Comparison of ENCODE assay signal across 17 mouse cellular contexts in genomic region chr15:86256201-86256600, GRCm38 (mm10). TPM values are rescaled to one million over a fixed set of nuclear protein-coding genes. Genes with fewer than 3 reads are reported as not detected.
DNase-seq lines count a peak whose midpoint lies in the region; ATAC-seq and TF ChIP-seq lines count a peak whose summit lies in the region.
"Had no signal": no experiment of that assay in that cellular context is flagged by ENCODE, and none has a peak within 500 bp of the region (broad histone marks: within the 10 kb centered on the region; RNA-seq: fewer than 3 reads in every experiment).

No protein-coding gene starts in this region.

- TF ChIP-seq POLR2A in liver, adult 2 months (IDR thresholded peaks at IDR 0.05; ENCODE audit: extremely low read depth, insufficient read depth, low read length): no peak
- no peak for TF ChIP-seq POLR2A in myocyte (IDR thresholded peaks at IDR 0.05; ENCODE audit: insufficient read length, low read depth)

- no peak overlapping the region for H3K4me2 ChIP-seq in forebrain, postnatal 0 days (ENCODE audit: low read depth)
- H3K4me2 ChIP-seq in liver, embryonic 12.5 days: no peak overlapping the region
- H3K4me2 ChIP-seq in myocyte (ENCODE audit: low read depth): peak overlapping the region; percentile 12
- H3K4me2 ChIP-seq: embryonic facial prominence, embryonic 13.5 days; hindbrain, embryonic 13.5 days had no signal

- H3K4me3 ChIP-seq in forebrain, postnatal 0 days (ENCODE audit: low read depth, low read length): no peak overlapping the region
- no peak overlapping the region for H3K4me3 ChIP-seq in forebrain, embryonic 10.5 days
- H3K4me3 ChIP-seq in liver, adult 2 months (ENCODE audit: insufficient read depth, low read depth, low read length): no peak overlapping the region
- no peak overlapping the region for H3K4me3 ChIP-seq in liver, embryonic 12.5 days
- no peak overlapping the region for H3K4me3 ChIP-seq in limb, embryonic 10.5 days
- H3K4me3 ChIP-seq in myocyte: no peak overlapping the region
- H3K4me3 ChIP-seq: embryonic facial prominence, embryonic 13.5 days; heart, embryonic 10.5 days; hindbrain, embryonic 13.5 days had no signal

- no peaks in the 10 kb centered on the region for H3K27me3 ChIP-seq in forebrain, postnatal 0 days (ENCODE audit: insufficient read depth, low read length)
- peaks cover 45% of the 10 kb centered on the region for H3K27me3 ChIP-seq in forebrain, embryonic 10.5 days (ENCODE audit: poor library complexity, severe bottlenecking)
- no peaks in the 10 kb centered on the region for H3K27me3 ChIP-seq in liver, adult 2 months (ENCODE audit: control insufficient read depth, insufficient read depth, low read length)
- H3K27me3 ChIP-seq in liver, embryonic 12.5 days (replicated peaks): no peaks in the 10 kb centered on the region
- H3K27me3 ChIP-seq in limb, embryonic 10.5 days (ENCODE audit: low read depth, poor library complexity, severe bottlenecking): no peaks in the 10 kb centered on the region
- no peaks in the 10 kb centered on the region for H3K27me3 ChIP-seq in myocyte (ENCODE audit: control insufficient read depth, insufficient read depth, insufficient read length)
- H3K27me3 ChIP-seq: embryonic facial prominence, embryonic 13.5 days; hindbrain, embryonic 13.5 days had no signal

- H3K79me2 ChIP-seq in liver, adult 2 months (ENCODE audit: control insufficient read depth, insufficient read depth, low read length): no peaks in the 10 kb centered on the region
- H3K79me2 ChIP-seq in myocyte (ENCODE audit: control insufficient read depth, insufficient read depth): no peaks in the 10 kb centered on the region

- no peak overlapping the region for H3K9ac ChIP-seq in forebrain, postnatal 0 days
- no peak overlapping the region for H3K9ac ChIP-seq in liver, adult 2 months (ENCODE audit: low read depth, low read length)
- H3K9ac ChIP-seq in liver, embryonic 12.5 days: no peak overlapping the region
- H3K9ac ChIP-seq: embryonic facial prominence, embryonic 13.5 days; hindbrain, embryonic 13.5 days had no signal

- H3K36me3 ChIP-seq in forebrain, postnatal 0 days (ENCODE audit: insufficient read depth): no peaks in the 10 kb centered on the region
- no peaks in the 10 kb centered on the region for H3K36me3 ChIP-seq in forebrain, embryonic 10.5 days (replicated peaks)
- H3K36me3 ChIP-seq in liver, adult 2 months (ENCODE audit: control insufficient read depth, insufficient read depth, low read length): no peaks in the 10 kb centered on the region
- H3K36me3 ChIP-seq in liver, embryonic 12.5 days: peaks cover 3% of the 10 kb centered on the region; the same call in 1 of the 2 replicates
- H3K36me3 ChIP-seq in limb, embryonic 10.5 days: no peaks in the 10 kb centered on the region
- no peaks in the 10 kb centered on the region for H3K36me3 ChIP-seq in myocyte (ENCODE audit: control insufficient read depth, insufficient read depth)
- H3K36me3 ChIP-seq: hindbrain, embryonic 13.5 days had no signal

- no peaks in the 10 kb centered on the region for H3K9me3 ChIP-seq in forebrain, postnatal 0 days (ENCODE audit: low read length)
- no peaks in the 10 kb centered on the region for H3K9me3 ChIP-seq in forebrain, embryonic 10.5 days
- H3K9me3 ChIP-seq in liver, embryonic 12.5 days (replicated peaks): no peaks in the 10 kb centered on the region
- H3K9me3 ChIP-seq in limb, embryonic 10.5 days (replicated peaks): no peaks in the 10 kb centered on the region
- H3K9me3 ChIP-seq: embryonic facial prominence, embryonic 13.5 days; heart, embryonic 10.5 days; hindbrain, embryonic 13.5 days had no signal

- 53% methylated on average over 5 of the region's 5 CpGs for WGBS in forebrain, postnatal 0 days
- 79% methylated on average over 5 of the region's 5 CpGs for WGBS in forebrain, embryonic 10.5 days
- 79% methylated on average over 5 of the region's 5 CpGs for WGBS in liver, adult 2 months
- 75% methylated on average over 5 of the region's 5 CpGs for WGBS in liver, embryonic 12.5 days (ENCODE audit: insufficient replicate concordance)
- WGBS in limb, embryonic 10.5 days: 86% methylated on average over 5 of the region's 5 CpGs

- H3ac ChIP-seq in myocyte (ENCODE audit: control insufficient read depth, insufficient read length): no peak overlapping the region

- TF ChIP-seq CTCF in forebrain, postnatal 0 days (IDR thresholded peaks at IDR 0.05; ENCODE audit: low read depth): no peak
- TF ChIP-seq CTCF in liver, adult 2 months (IDR thresholded peaks at IDR 0.05; ENCODE audit: low read depth, low read length): no peak

- 0 out of 2 replicates have a peak, but pooled peaks have one; percentile 12 for ATAC-seq in forebrain, postnatal 0 days
- ATAC-seq in liver, embryonic 12.5 days: no peak

- H3K4me1 ChIP-seq in forebrain, postnatal 0 days (ENCODE audit: insufficient read depth): no peaks in the 10 kb centered on the region; the same call in 1 of the 2 replicates
- H3K4me1 ChIP-seq in forebrain, embryonic 10.5 days: peaks cover 46% of the 10 kb centered on the region
- no peaks in the 10 kb centered on the region for H3K4me1 ChIP-seq in liver, adult 2 months (ENCODE audit: control insufficient read depth, insufficient read depth, low read length)
- H3K4me1 ChIP-seq in liver, embryonic 12.5 days: no peaks in the 10 kb centered on the region
- H3K4me1 ChIP-seq in limb, embryonic 10.5 days: peaks cover 25% of the 10 kb centered on the region

- DNase-seq in forebrain, postnatal 0 days: no peak
- DNase-seq in forebrain, embryonic 10.5 days (ENCODE audit: extremely low spot score, low spot score): no peak
- DNase-seq in liver, adult 2 months (ENCODE audit: extremely low read depth, low read depth, low spot score): peak; percentile 62
- no peak for DNase-seq in limb, embryonic 10.5 days (ENCODE audit: low spot score)
- DNase-seq: adrenal gland, adult 2 months; adrenal gland, postnatal 25 days; cerebellum, adult 2 months; cerebellum, postnatal 36 days; gastrocnemius, postnatal 10 days; heart, adult 18-20 months; heart, postnatal 10 days; heart, postnatal 4 days had no signal

- no peak overlapping the region for H3K27ac ChIP-seq in forebrain, postnatal 0 days (ENCODE audit: low read depth, low read length)
- H3K27ac ChIP-seq in forebrain, embryonic 10.5 days: no peak overlapping the region
- no peak overlapping the region for H3K27ac ChIP-seq in liver, adult 2 months (replicated peaks; ENCODE audit: insufficient read depth, low read depth, low read length)
- no peak overlapping the region for H3K27ac ChIP-seq in liver, embryonic 12.5 days
- H3K27ac ChIP-seq in limb, embryonic 10.5 days: peak overlapping the region; percentile 58; the same call in 1 of the 2 replicates
- H3K27ac ChIP-seq: embryonic facial prominence, embryonic 13.5 days; heart, embryonic 10.5 days had no signal

TF ChIP-seq in myocyte, 11 proteins besides CTCF, POLR2A, EP300 and RAD21:
- TF ChIP-seq MYOD1 (IDR thresholded peaks at IDR 0.05; ENCODE audit: control insufficient read depth in 1 of 3, insufficient read length in 2 of 3, low read depth in 2 of 3) (peak in 1 of 3 experiments; percentile 20), MYOG (IDR thresholded peaks at IDR 0.05; ENCODE audit: control insufficient read depth in 1 of 3, insufficient read depth in 1 of 3, insufficient read length in 2 of 3, low read depth in 2 of 3) (no peak)

RNA-seq across cellular contexts. Expression of gene Tbc1d22a, which starts 41.9 kb away (rescaled TPM):
- 20.5 and 22.1 TPM in 2 replicates for total RNA-seq in forebrain, postnatal 0 days (2014; rRNA removed)
- 12.1 and 13.1 TPM in 2 replicates for polyA plus RNA-seq in forebrain, postnatal 0 days (2015; fragmentation: Nextera tagmentation; extraction: Ambion mirVana)
- polyA plus RNA-seq in forebrain, embryonic 10.5 days (2016; fragmentation: Nextera tagmentation; extraction: Ambion mirVana): 9.5 and 10.8 TPM in 2 replicates
- 9.6 and 13.2 TPM in 2 replicates for total RNA-seq in liver, adult 2 months (2014; rRNA removed)
- 14.1 and 14.3 TPM in 2 replicates for polyA plus RNA-seq in liver, adult 2 months (2012; rRNA removed)
- polyA plus RNA-seq in liver, embryonic 12.5 days (2016; fragmentation: Nextera tagmentation; extraction: Ambion mirVana): 8.8 and 9.2 TPM in 2 replicates
- polyA plus RNA-seq in limb, embryonic 10.5 days (2016; fragmentation: Nextera tagmentation; extraction: Ambion mirVana): 11.2 and 12.0 TPM in 2 replicates
- polyA plus RNA-seq in myocyte (2012; fragmentation: generic; extraction: Trizol): 30.5 TPM
